Comparison of ENCODE assay signal across 26 mouse cellular contexts in genomic region chr3:107701767-107702394, GRCm38 (mm10).
"Had no signal": no experiment of that assay in that cellular context is flagged by ENCODE, and none has a peak within 500 bp of the region (broad histone marks: within the 10 kb centered on the region; RNA-seq: fewer than 3 reads in every experiment).

No protein-coding gene starts in this region.

- H3K4me2 ChIP-seq: heart, embryonic 11.5 days; heart, embryonic 13.5 days; heart, embryonic 15.5 days; hindbrain, embryonic 12.5 days; hindbrain, embryonic 14.5 days; kidney, embryonic 15.5 days; limb, embryonic 13.5 days; limb, embryonic 15.5 days; liver, embryonic 12.5 days had no signal

- DNase-seq: gastrocnemius, postnatal 10 days; gastrocnemius, postnatal 25 days; heart, adult 2 months; heart, postnatal 4 days; kidney, adult 11 months; kidney, adult 2 months; kidney, adult 9 months; kidney, postnatal 14 days; kidney, postnatal 36 days; layer of hippocampus, postnatal 36 days; left cerebral cortex, postnatal 4 days had no signal

- H3K9me3 ChIP-seq: heart, embryonic 13.5 days; heart, embryonic 15.5 days; hindbrain, embryonic 10.5 days; hindbrain, embryonic 12.5 days; kidney, embryonic 15.5 days; limb, embryonic 13.5 days; limb, embryonic 15.5 days; liver, embryonic 12.5 days had no signal

- H3K9ac ChIP-seq: heart, embryonic 13.5 days; heart, embryonic 15.5 days; hindbrain, embryonic 12.5 days; hindbrain, embryonic 14.5 days; kidney, embryonic 15.5 days; limb, embryonic 13.5 days; limb, embryonic 15.5 days; liver, embryonic 12.5 days; liver, embryonic 14.5 days had no signal

- ATAC-seq: hindbrain, embryonic 16.5 days; inflammation-experienced regulatory T-cells, adult 6 months; intestine, embryonic 16.5 days; liver, embryonic 12.5 days had no signal

- H3K4me3 ChIP-seq: heart, adult 2 months; heart, embryonic 13.5 days; heart, embryonic 15.5 days; hindbrain, embryonic 10.5 days; hindbrain, embryonic 12.5 days; kidney, embryonic 15.5 days; limb, embryonic 13.5 days; limb, embryonic 15.5 days; liver, embryonic 12.5 days had no signal

- H3K36me3 ChIP-seq: heart, embryonic 13.5 days; heart, embryonic 15.5 days; hindbrain, embryonic 10.5 days; hindbrain, embryonic 12.5 days; kidney, embryonic 15.5 days; limb, embryonic 13.5 days; limb, embryonic 15.5 days; liver, embryonic 12.5 days had no signal

- H3K4me1 ChIP-seq: limb, embryonic 13.5 days had no signal

- H3K27ac ChIP-seq: heart, adult 2 months; heart, embryonic 13.5 days; heart, embryonic 15.5 days; hindbrain, embryonic 10.5 days; hindbrain, embryonic 12.5 days; hindbrain, embryonic 14.5 days; kidney, embryonic 15.5 days; kidney, postnatal 0 days; limb, embryonic 13.5 days; limb, embryonic 15.5 days; liver, embryonic 12.5 days; liver, embryonic 14.5 days had no signal

- H3K27me3 ChIP-seq: heart, embryonic 15.5 days; kidney, embryonic 15.5 days; limb, embryonic 13.5 days; limb, embryonic 15.5 days; liver, embryonic 12.5 days had no signal
